Mouse (Mus musculus) forebrain, embryonic 13.5 days (tissue): ENCODE results near the gene Zfp984. TPM values are rescaled to one million over a fixed set of nuclear protein-coding genes. Genes with fewer than 3 reads are reported as not detected.
"Not testable (repeated sequence)": the region's sequence is repeated elsewhere in the genome, so short reads cannot be mapped to it uniquely, and the experiment has no call there.

Source experiments
- ATAC-seq: fragments of 200-750 bp; cut with Nextera tagmentation; 2 replicates; pipeline ENCODE4 v1.8.0; 2017
- H3K27ac ChIP-seq: fragments of 300-500 bp; sonication (generic); 2 replicates; pipeline ENCODE4 v1.5.1; 2015; ENCODE audit warnings: inconsistent platforms, mild to moderate bottlenecking, moderate library complexity
- H3K27me3 ChIP-seq: fragments of 300-500 bp; sonication (generic); 2 replicates; pipeline ENCODE4 v1.6.1; 2015; ENCODE audit warnings: mild to moderate bottlenecking, inconsistent platforms
- H3K36me3 ChIP-seq: fragments of 300-500 bp; sonication (generic); 2 replicates; pipeline ENCODE4 v1.6.1; 2015; ENCODE audit warnings: mild to moderate bottlenecking, inconsistent platforms; ENCODE audit not compliant: poor library complexity, severe bottlenecking
- H3K4me1 ChIP-seq: fragments of 300-500 bp; sonication (generic); 2 replicates; pipeline ENCODE4 v1.6.1; 2015; ENCODE audit warnings: inconsistent platforms
- H3K4me2 ChIP-seq: fragments of 300-500 bp; sonication (generic); 2 replicates; pipeline ENCODE4 v1.6.1; 2015; ENCODE audit warnings: inconsistent platforms, mild to moderate bottlenecking, moderate library complexity
- H3K4me3 ChIP-seq: fragments of 300-500 bp; sonication (generic); 2 replicates; pipeline ENCODE4 v1.5.1; 2015; ENCODE audit warnings: mild to moderate bottlenecking, inconsistent platforms
- H3K9ac ChIP-seq: fragments of 300-500 bp; sonication (generic); 2 replicates; pipeline ENCODE4 v1.6.1; 2015; ENCODE audit warnings: mild to moderate bottlenecking, inconsistent platforms
- H3K9me3 ChIP-seq: fragments of 300-500 bp; sonication (generic); replicated peaks from 2 replicates; pipeline ENCODE4 v1.6.1; 2016; ENCODE audit warnings: inconsistent platforms
- WGBS: fragments of 180-500 bp; shearing (Covaris S2); methylation state at CpG from one replicate; pipeline ENCODE4 v1.1.7; 2015; 5-methylcytosine and 5-hydroxymethylcytosine counted together
- polyA plus RNA-seq: library from polyadenylated mRNA; unstranded; fragments of >200 nt; fragmentation: Nextera tagmentation; extraction: Ambion mirVana; gene quantifications from 2 replicates; pipeline ENCODE4 v1.2.1, GENCODE M21; 2015

Gene Zfp984
- polyA plus RNA-seq = 4.6 and 4.7 TPM in 2 replicates

- not testable (repeated sequence) for H3K36me3 ChIP-seq, H3K4me1 ChIP-seq, H3K27ac ChIP-seq, H3K27me3 ChIP-seq, H3K9me3 ChIP-seq
- peak; percentile 38; the same call in 1 of the 2 replicates for ATAC-seq
- Histone ChIP-seq H3K4me3 (peak within 1 kb of the TSS; percentile 49), H3K9ac (peak within 1 kb of the TSS; percentile 58), H3K4me2 (peak within 1 kb of the TSS; percentile 72)
- WGBS = 16% methylated on average over 15 of the region's 15 CpGs
Observed at GRCm38 (mm10) chr4:147809292-147809965, at the start of gene Zfp984. Zfp984 (minus strand) TSS chr4:147809788.

DNA sequence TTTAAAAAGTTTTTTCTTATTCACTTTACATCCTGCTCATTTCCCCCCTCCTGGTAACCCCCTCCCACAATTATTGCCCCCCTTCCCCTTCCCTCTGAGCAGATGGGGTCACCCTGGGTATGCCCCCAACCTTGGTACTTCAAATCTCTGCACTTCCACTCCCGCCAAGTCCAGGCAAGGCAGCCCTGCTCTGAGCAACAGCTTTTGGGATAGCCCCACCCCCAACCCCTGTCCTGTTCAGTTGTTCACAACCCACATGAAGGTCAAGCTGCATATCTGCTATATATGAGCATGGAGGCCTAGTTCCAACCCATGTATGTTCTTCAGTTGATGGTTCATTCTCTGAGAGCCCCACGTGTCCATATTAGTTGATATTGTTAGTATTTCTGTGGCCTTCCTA, 41.2 kb upstream of the Zfp984 start:
- Histone ChIP-seq H3K9me3 (no peaks in the 10 kb centered on the region), H3K4me3 (no peak overlapping the region), H3K4me2 (no peak overlapping the region), H3K27ac (no peak overlapping the region), H3K27me3 (no peaks in the 10 kb centered on the region), H3K9ac (no peak overlapping the region), H3K36me3 (peaks cover 8% of the 10 kb centered on the region), H3K4me1 (peaks cover 12% of the 10 kb centered on the region)
- 76% methylated on average over 2 of the region's 2 CpGs for WGBS
- no peak for ATAC-seq

DNA sequence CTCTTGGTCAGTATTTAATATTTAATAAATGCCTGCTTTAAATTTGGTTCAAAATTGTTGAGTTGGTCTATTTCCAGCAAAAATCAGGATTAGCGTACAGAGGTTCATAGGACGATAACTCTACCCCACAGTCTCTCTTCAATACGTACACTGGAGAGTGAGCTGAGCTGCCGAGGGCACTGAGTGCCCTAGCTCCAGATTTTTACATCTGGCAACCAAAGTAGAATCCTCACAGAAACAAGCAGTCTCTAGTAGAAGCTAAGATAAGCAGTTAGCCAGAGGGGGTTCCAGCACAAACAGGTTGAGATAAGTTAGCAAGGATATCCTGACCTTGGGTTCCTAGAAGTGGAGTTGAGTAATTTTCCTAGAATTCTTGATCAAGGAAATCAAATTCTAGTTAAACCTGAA, 39.0 kb upstream of the Zfp984 start:
- Histone ChIP-seq H3K27me3 (no peaks in the 10 kb centered on the region), H3K36me3 (peaks cover 29% of the 10 kb centered on the region), H3K9ac (peak overlapping the region; percentile 69), H3K4me3 (peak overlapping the region; percentile 81), H3K9me3 (peaks cover 8% of the 10 kb centered on the region; the same call in 1 of the 2 replicates), H3K4me1 (peaks cover 12% of the 10 kb centered on the region), H3K27ac (no peak overlapping the region), H3K4me2 (peak overlapping the region; percentile 65)
- 2% methylated on average over 4 of the region's 4 CpGs for WGBS
- ATAC-seq = peak; percentile 73

DNA sequence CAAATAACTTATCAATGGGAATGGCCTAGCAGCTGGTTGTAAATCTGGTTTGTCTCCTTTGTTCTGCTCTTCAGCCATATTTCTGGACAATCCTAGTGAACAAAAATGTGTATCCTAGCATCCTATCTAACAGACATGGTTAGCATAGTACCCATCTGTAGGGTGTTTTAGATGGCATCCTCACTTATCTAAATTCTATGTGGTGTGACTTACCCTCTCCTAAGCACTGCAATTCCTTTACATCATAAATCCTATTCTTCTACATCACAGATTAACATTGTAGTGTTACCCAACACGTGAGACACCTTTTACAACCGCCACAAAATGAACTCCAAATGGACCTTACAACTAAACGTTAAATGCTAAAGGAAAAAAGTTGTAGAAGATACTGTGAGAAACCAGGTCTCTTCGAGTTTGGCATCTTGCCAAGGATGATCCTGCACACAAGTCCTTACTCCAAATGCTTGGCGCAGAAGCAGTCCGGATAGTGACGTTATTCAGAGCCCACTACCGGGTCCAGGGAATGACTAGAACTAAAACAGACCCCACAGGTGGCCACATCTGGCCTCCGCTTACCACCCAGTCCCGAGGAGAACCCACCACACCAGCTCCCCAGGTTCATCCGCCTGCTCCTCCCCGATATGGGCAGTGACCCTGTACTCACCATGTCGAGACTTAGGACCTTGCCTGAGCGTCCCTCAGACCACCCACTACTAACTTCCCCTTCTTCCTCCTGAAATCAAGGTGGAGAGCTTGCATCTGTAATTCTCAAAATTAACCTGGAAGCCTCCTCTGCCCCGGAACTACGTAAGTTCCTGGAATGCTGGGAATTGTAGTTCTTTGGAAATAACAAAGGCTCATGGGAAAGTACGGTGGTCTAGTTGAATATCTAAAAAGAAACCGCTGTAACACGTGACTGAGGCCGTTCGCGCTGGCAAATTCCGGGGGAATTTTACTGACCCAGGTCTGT, 38.3 kb upstream of the Zfp984 start, which contains the start of gene Zfp933:
Zfp933 (minus strand) TSS at position 753 of the 970 bp plus-strand sequence.
- H3K4me1 ChIP-seq = peaks cover 12% of the 10 kb centered on the region
- ATAC-seq = peak; percentile 93
- 4% methylated on average over 23 of the region's 23 CpGs for WGBS
- H3K36me3 ChIP-seq = peaks cover 36% of the 10 kb centered on the region
- H3K4me3 ChIP-seq = peak within 1 kb of the TSS; percentile 81
- no peaks in the 10 kb centered on the region for H3K27me3 ChIP-seq
- H3K4me2 ChIP-seq = peak within 1 kb of the TSS; percentile 65
- H3K27ac ChIP-seq = no peak within 1 kb of the TSS
- peaks cover 15% of the 10 kb centered on the region for H3K9me3 ChIP-seq
- peak within 1 kb of the TSS; percentile 73 for H3K9ac ChIP-seq

DNA sequence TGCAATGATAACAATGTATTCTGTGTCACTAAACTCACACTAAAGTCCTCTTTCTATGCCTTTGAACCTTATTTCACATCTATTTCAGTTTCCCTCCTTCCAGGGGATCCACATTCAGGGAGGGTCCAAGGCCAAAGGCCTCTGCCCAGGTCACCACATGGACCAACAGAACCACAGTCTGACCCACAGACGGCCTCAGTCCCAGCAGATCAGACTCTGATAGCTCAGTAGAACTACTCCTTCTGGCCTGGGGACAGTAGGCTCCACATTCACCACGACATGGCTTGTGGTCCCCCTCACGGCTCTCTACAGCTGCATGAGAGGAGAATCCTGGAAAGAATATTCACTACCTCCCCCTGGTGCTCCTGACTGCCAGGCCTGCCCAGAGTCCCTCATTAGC, 33.3 kb upstream of the Zfp984 start:
- H3K4me2 ChIP-seq = no peak overlapping the region
- H3K27me3 ChIP-seq = no peaks in the 10 kb centered on the region
- H3K4me1 ChIP-seq = peaks cover 6% of the 10 kb centered on the region
- H3K9me3 ChIP-seq = peaks cover 30% of the 10 kb centered on the region
- no peak overlapping the region for H3K27ac ChIP-seq
- no peak overlapping the region for H3K4me3 ChIP-seq
- H3K36me3 ChIP-seq = peaks cover 59% of the 10 kb centered on the region
- 98% methylated on average over 3 of the region's 3 CpGs for WGBS
- no peak overlapping the region for H3K9ac ChIP-seq
- ATAC-seq = no peak

- not testable (repeated sequence) for H3K9ac ChIP-seq, H3K4me1 ChIP-seq, H3K27ac ChIP-seq, H3K4me2 ChIP-seq, ATAC-seq, H3K4me3 ChIP-seq, H3K27me3 ChIP-seq
- Histone ChIP-seq H3K9me3 (peaks cover 30% of the 10 kb centered on the region), H3K36me3 (peaks cover 37% of the 10 kb centered on the region)
- WGBS = 99% methylated on average over 11 of the region's 26 CpGs
Observed at GRCm38 (mm10) chr4:147839282-147839681, 29.7 kb upstream of the Zfp984 start.

DNA sequence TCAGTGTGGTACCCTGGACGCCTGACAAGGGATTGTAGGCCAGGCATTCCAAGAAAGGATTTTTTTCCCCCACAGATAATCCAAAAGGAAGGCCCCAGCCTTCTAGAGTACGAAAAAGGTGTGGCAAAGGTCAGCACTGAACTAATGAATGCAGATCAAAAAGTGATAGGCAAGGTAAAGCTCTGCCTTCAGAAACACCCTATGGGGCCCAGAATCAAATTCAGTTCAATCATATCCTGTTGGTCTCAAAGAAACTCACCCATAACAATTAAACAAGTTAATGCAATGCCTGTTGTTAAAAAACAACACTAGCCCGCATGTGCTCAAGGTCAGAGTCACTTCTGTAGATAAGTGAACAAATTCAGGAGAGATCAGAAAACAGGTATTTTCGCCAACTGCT, 14.8 kb upstream of the Zfp984 start:
- 95% methylated on average over 4 of the region's 4 CpGs for WGBS
- ATAC-seq = no peak
- H3K36me3 ChIP-seq = peaks cover 73% of the 10 kb centered on the region

GRCm38 (mm10) chr4:147821414-147821813, 11.8 kb upstream of the Zfp984 start:
- H3K27ac ChIP-seq, ATAC-seq, H3K4me2 ChIP-seq, H3K4me3 ChIP-seq, H3K9ac ChIP-seq, H3K27me3 ChIP-seq, H3K4me1 ChIP-seq: not testable (repeated sequence)
- WGBS = 87% methylated on average over 3 of the region's 3 CpGs
- Histone ChIP-seq H3K36me3 (peaks cover 43% of the 10 kb centered on the region), H3K9me3 (peaks cover 71% of the 10 kb centered on the region)

More for the DNA sequence above, 14.8 kb upstream of the Zfp984 start:
- no peaks in the 10 kb centered on the region for H3K27me3 ChIP-seq
- H3K4me2 ChIP-seq = no peak overlapping the region
- H3K27ac ChIP-seq = no peak overlapping the region
- H3K4me3 ChIP-seq = no peak overlapping the region
- H3K4me1 ChIP-seq = no peaks in the 10 kb centered on the region
- H3K9me3 ChIP-seq = peaks cover 74% of the 10 kb centered on the region
- no peak overlapping the region for H3K9ac ChIP-seq

DNA sequence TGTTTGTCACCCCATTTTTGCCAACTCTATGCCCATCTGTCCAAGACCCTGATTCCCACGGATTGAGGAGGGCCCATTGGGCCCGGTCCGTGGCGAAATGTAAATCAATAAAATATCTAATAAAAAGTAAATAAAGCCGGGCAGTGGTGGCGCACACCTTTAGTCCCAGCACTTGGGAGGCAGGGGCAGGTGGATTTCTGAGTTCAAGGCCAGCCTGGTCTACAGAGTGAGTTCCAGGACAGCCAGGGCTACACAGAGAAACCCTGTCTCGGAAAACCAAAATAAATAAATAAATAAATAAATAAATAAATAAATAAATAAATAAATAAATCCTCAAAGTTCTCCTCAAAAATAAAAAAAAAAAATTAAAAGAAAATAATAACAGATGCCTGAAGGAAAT, 10.1 kb upstream of the Zfp984 start:
- not testable (repeated sequence) for H3K27me3 ChIP-seq, ATAC-seq, H3K27ac ChIP-seq, H3K9ac ChIP-seq, H3K4me2 ChIP-seq, H3K4me3 ChIP-seq, H3K4me1 ChIP-seq
- 84% methylated on average over 7 of the region's 7 CpGs for WGBS
- peaks cover 58% of the 10 kb centered on the region for H3K9me3 ChIP-seq
- peaks cover 26% of the 10 kb centered on the region for H3K36me3 ChIP-seq

- Histone ChIP-seq H3K9me3 (0 out of 2 replicates have a peak, but pooled peaks cover 19% of the 10 kb centered on the region), H3K4me3 (no peak overlapping the region), H3K4me1 (no peaks in the 10 kb centered on the region), H3K36me3 (no peaks in the 10 kb centered on the region), H3K9ac (no peak overlapping the region), H3K4me2 (no peak overlapping the region), H3K27me3 (no peaks in the 10 kb centered on the region), H3K27ac (no peak overlapping the region)
- WGBS = 81% methylated on average over 2 of the region's 2 CpGs
- no peak for ATAC-seq
Observed at GRCm38 (mm10) chr4:147814592-147815167, 5.1 kb upstream of the Zfp984 start.

GRCm38 (mm10) chr4:147813249-147813765, 3.7 kb upstream of the Zfp984 start:
- no peaks in the 10 kb centered on the region for H3K27me3 ChIP-seq
- no peak overlapping the region for H3K4me3 ChIP-seq
- peaks cover 12% of the 10 kb centered on the region; the same call in 1 of the 2 replicates for H3K9me3 ChIP-seq
- H3K4me2 ChIP-seq = no peak overlapping the region
- ATAC-seq = no peak
- no peaks in the 10 kb centered on the region for H3K36me3 ChIP-seq
- H3K4me1 ChIP-seq = peaks cover 6% of the 10 kb centered on the region; the same call in 1 of the 2 replicates
- 47% methylated on average over 5 of the region's 5 CpGs for WGBS
- no peak overlapping the region for H3K9ac ChIP-seq
- H3K27ac ChIP-seq = no peak overlapping the region
